Mouse (Mus musculus): ENCODE data around the gene Ddi2.

DNA sequence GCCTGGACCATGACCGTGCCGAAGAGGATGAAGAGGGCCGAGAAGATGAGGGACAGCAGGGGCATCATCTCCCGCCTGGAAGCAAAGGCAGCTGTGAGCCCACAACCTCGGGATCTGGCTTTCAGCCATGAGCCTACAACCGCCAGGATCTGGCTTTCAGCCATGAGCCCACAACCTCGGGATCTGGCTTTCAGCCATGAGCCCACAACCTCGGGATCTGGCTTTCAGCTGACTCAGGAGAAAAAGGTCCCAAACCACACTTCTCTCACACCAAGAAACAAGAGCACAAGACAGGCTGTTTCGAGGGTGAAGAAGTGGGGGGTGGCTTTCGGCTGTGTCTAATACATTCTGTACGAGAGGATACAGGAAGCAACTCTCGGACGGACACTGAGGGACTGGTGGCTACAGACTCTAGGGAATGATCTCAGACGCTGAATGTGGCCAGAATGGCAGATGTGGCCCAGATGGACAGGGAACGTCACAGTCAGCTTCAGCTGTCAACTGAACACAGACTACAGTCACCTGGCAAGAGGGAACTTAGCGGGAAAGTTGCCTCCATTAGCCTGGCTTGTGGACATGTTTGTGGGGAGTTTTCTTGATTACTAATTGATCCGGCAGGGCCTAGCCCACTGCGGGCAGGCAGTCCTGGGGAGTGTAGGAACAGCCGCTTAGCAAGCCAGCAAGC, 43.6 kb upstream of the Ddi2 start:
- TF ChIP-seq CTCF (IDR thresholded peaks at IDR 0.05; ENCODE audit: control insufficient read depth, insufficient read depth, insufficient read length): no peak
- no peak for TF ChIP-seq MAX (IDR thresholded peaks at IDR 0.05)
- peak; percentile 3 for TF ChIP-seq MYOD1 (IDR thresholded peaks at IDR 0.05; ENCODE audit: control insufficient read depth, insufficient read length, low read depth)
- TF ChIP-seq USF1 (IDR thresholded peaks at IDR 0.05; ENCODE audit: low read depth): no peak

All from C2C12 (cell line).